Mouse (Mus musculus) embryonic facial prominence, embryonic 11.5 days (tissue): Measurements from ENCODE around the gene Gpr176. TPM values are rescaled to one million over a fixed set of nuclear protein-coding genes. Genes with fewer than 3 reads are reported as not detected.

ENCODE experiments used
- ATAC-seq: fragments of 200-750 bp; cut with Nextera tagmentation; replicated peaks from 2 replicates; pipeline ENCODE4 v1.8.0; 2017; ENCODE audit warnings: low read depth; ENCODE audit not compliant: insufficient number of reproducible peaks, low FRiP score, low TSS enrichment
- DNase-seq: peaks from one replicate; pipeline ENCODE4 v3.0.0-alpha.2; 2015; ENCODE audit warnings: low spot score
- H3K27ac ChIP-seq: fragments of 300-500 bp; sonication (generic); replicated peaks from 2 replicates; pipeline ENCODE4 v1.5.1; 2014; ENCODE audit warnings: mild to moderate bottlenecking, low read depth, low read length, control low read depth
- H3K27me3 ChIP-seq: fragments of 300-500 bp; sonication (generic); 2 replicates; pipeline ENCODE4 v1.6.1; 2014; ENCODE audit warnings: mild to moderate bottlenecking, low read length, moderate library complexity, mixed read lengths; ENCODE audit not compliant: control insufficient read depth, insufficient read depth
- H3K36me3 ChIP-seq: fragments of 300-500 bp; sonication (generic); replicated peaks from 2 replicates; pipeline ENCODE4 v1.6.1; 2014; ENCODE audit warnings: low read depth, mild to moderate bottlenecking, low read length, moderate library complexity, mixed read lengths; ENCODE audit not compliant: control insufficient read depth, insufficient read depth
- H3K4me1 ChIP-seq: fragments of 300-500 bp; sonication (generic); 2 replicates; pipeline ENCODE4 v1.6.1; 2014; ENCODE audit warnings: low read length, mixed read lengths; ENCODE audit not compliant: control insufficient read depth, insufficient read depth
- H3K4me2 ChIP-seq: fragments of 300-500 bp; sonication (generic); 2 replicates; pipeline ENCODE4 v1.6.1; 2014; ENCODE audit warnings: low read depth, mild to moderate bottlenecking, control low read depth, low read length, moderate library complexity
- H3K4me3 ChIP-seq: fragments of 300-500 bp; sonication (generic); 2 replicates; pipeline ENCODE4 v1.5.1; 2014; ENCODE audit warnings: low read depth, low read length, control low read depth
- H3K9ac ChIP-seq: fragments of 300-500 bp; sonication (generic); replicated peaks from 2 replicates; pipeline ENCODE4 v1.6.1; 2014; ENCODE audit warnings: mild to moderate bottlenecking, control low read depth, low read length
- H3K9me3 ChIP-seq: fragments of 300-500 bp; sonication (generic); replicated peaks from 2 replicates; pipeline ENCODE4 v1.6.1; 2016; ENCODE audit warnings: mild to moderate bottlenecking, low read length, inconsistent platforms, mixed read lengths; ENCODE audit not compliant: control insufficient read depth
- whole genome bisulfite sequencing: fragments of 180-500 bp; shearing (Covaris S2); extraction: QIAGEN DNeasy Blood & Tissue Kit; methylation state at CpG from one replicate; pipeline ENCODE4 v1.1.7; 2014; 5-methylcytosine and 5-hydroxymethylcytosine counted together
- polyA plus RNA-seq: library from polyadenylated mRNA; unstranded; fragments of >200 nt; fragmentation: Nextera tagmentation; extraction: Ambion mirVana; gene quantifications from 2 replicates; pipeline ENCODE4 v1.2.1, GENCODE M21; 2014

Gpr176 gene
- polyA plus RNA-seq, 1 experiment from 2014 or later = 0.34 TPM

- Histone ChIP-seq H3K9me3 (no peaks in the 10 kb centered on the region), H3K36me3 (no peaks in the 10 kb centered on the region), H3K9ac (no peak overlapping the region), H3K27me3 (no peaks in the 10 kb centered on the region), H3K4me1 (no peaks in the 10 kb centered on the region), H3K27ac (no peak overlapping the region), H3K4me3 (no peak overlapping the region), H3K4me2 (no peak overlapping the region)
- no peak for ATAC-seq
- DNase-seq = no peak
- 91% methylated on average over 10 of the region's 10 CpGs for WGBS
These were observed 101.6 kb downstream of the Gpr176 start for GRCm38 (mm10) chr2:118271606-118272005.

GRCm38 (mm10) chr2:118270213-118270612, 103.0 kb downstream of the Gpr176 start:
- no peak overlapping the region for H3K4me3 ChIP-seq
- 87% methylated on average over 14 of the region's 14 CpGs for WGBS
- no peaks in the 10 kb centered on the region for H3K4me1 ChIP-seq
- H3K36me3 ChIP-seq = no peaks in the 10 kb centered on the region
- H3K4me2 ChIP-seq = no peak overlapping the region
- H3K27ac ChIP-seq = no peak overlapping the region
- no peak overlapping the region for H3K9ac ChIP-seq
- ATAC-seq (no peak), DNase-seq (no peak)
- no peaks in the 10 kb centered on the region for H3K27me3 ChIP-seq
- H3K9me3 ChIP-seq = no peaks in the 10 kb centered on the region

- Histone ChIP-seq H3K4me2 (no peak overlapping the region), H3K9ac (no peak overlapping the region), H3K4me3 (no peak overlapping the region), H3K27ac (no peak overlapping the region), H3K36me3 (no peaks in the 10 kb centered on the region), H3K27me3 (no peaks in the 10 kb centered on the region), H3K4me1 (no peaks in the 10 kb centered on the region), H3K9me3 (no peaks in the 10 kb centered on the region)
- DNase-seq = no peak
- no peak for ATAC-seq
- 29% methylated on average over 2 of the region's 2 CpGs for WGBS
These were observed 109.4 kb downstream of the Gpr176 start for GRCm38 (mm10) chr2:118263914-118264201.

GRCm38 (mm10) chr2:118263151-118263913, 109.9 kb downstream of the Gpr176 start:
- H3K36me3 ChIP-seq = no peaks in the 10 kb centered on the region
- H3K4me3 ChIP-seq = no peak overlapping the region
- DNase-seq (peak; percentile 82), ATAC-seq (no peak)
- no peak overlapping the region for H3K27ac ChIP-seq
- no peak overlapping the region for H3K9ac ChIP-seq
- 22% methylated on average over 8 of the region's 8 CpGs for WGBS
- no peaks in the 10 kb centered on the region for H3K27me3 ChIP-seq
- no peaks in the 10 kb centered on the region for H3K9me3 ChIP-seq
- no peak overlapping the region for H3K4me2 ChIP-seq
- no peaks in the 10 kb centered on the region for H3K4me1 ChIP-seq

- H3K4me1 ChIP-seq = no peaks in the 10 kb centered on the region
- H3K27ac ChIP-seq = no peak overlapping the region
- no peak overlapping the region for H3K9ac ChIP-seq
- H3K4me3 ChIP-seq = no peak overlapping the region
- H3K4me2 ChIP-seq = no peak overlapping the region
- DNase-seq (no peak), ATAC-seq (no peak)
- no peaks in the 10 kb centered on the region for H3K36me3 ChIP-seq
- no peaks in the 10 kb centered on the region for H3K9me3 ChIP-seq
- no peaks in the 10 kb centered on the region for H3K27me3 ChIP-seq
- 54% methylated on average over 8 of the region's 8 CpGs for WGBS
These were observed 110.5 kb downstream of the Gpr176 start for GRCm38 (mm10) chr2:118262673-118263072.

GRCm38 (mm10) chr2:118259746-118260145, 113.5 kb downstream of the Gpr176 start:
- no peaks in the 10 kb centered on the region for H3K27me3 ChIP-seq
- no peak overlapping the region for H3K9ac ChIP-seq
- H3K27ac ChIP-seq = no peak overlapping the region
- no peak overlapping the region for H3K4me3 ChIP-seq
- H3K36me3 ChIP-seq = no peaks in the 10 kb centered on the region
- no peak overlapping the region for H3K4me2 ChIP-seq
- no peaks in the 10 kb centered on the region for H3K4me1 ChIP-seq
- no peak for ATAC-seq
- no peaks in the 10 kb centered on the region for H3K9me3 ChIP-seq
- 81% methylated on average over 5 of the region's 5 CpGs for WGBS
- no peak for DNase-seq

- Histone ChIP-seq H3K4me2 (no peak overlapping the region), H3K9ac (no peak overlapping the region), H3K4me1 (no peaks in the 10 kb centered on the region), H3K4me3 (no peak overlapping the region), H3K9me3 (no peaks in the 10 kb centered on the region), H3K36me3 (no peaks in the 10 kb centered on the region), H3K27ac (no peak overlapping the region), H3K27me3 (no peaks in the 10 kb centered on the region)
- WGBS = 77% methylated on average over 8 of the region's 8 CpGs
- no peak for DNase-seq
- ATAC-seq = no peak
These were observed 116.1 kb downstream of the Gpr176 start for GRCm38 (mm10) chr2:118257094-118257493.

GRCm38 (mm10) chr2:118256621-118257053, 116.6 kb downstream of the Gpr176 start, which contains the start of gene Fsip1:
TSS of gene Fsip1 (minus strand) at chr2:118256966.
- H3K9me3 ChIP-seq = no peaks in the 10 kb centered on the region
- DNase-seq (peak; percentile 90), ATAC-seq (peak; percentile 89)
- peak within 1 kb of the TSS; percentile 48 for H3K4me2 ChIP-seq
- H3K4me3 ChIP-seq = peak within 1 kb of the TSS; percentile 40
- 0 out of 2 replicates have a peak within 1 kb of the TSS, but pooled peaks have one; percentile 49 for H3K9ac ChIP-seq
- no peaks in the 10 kb centered on the region for H3K4me1 ChIP-seq
- WGBS = 2% methylated on average over 25 of the region's 25 CpGs
- no peaks in the 10 kb centered on the region for H3K27me3 ChIP-seq
- H3K27ac ChIP-seq = no peak within 1 kb of the TSS
- no peaks in the 10 kb centered on the region for H3K36me3 ChIP-seq
